Mouse (Mus musculus) lung, postnatal 0 days (tissue): ENCODE measurements at regions not wholly inside any gene's neighbourhood (a gene's known extent, or its start where the extent isn't known, plus 50 kb on each side); places are given as distances from the start of the nearest gene placed in this dataset.

Experiments used
- ATAC-seq: fragments of 200-750 bp; cut with Nextera tagmentation; 2 replicates; pipeline ENCODE4 v1.8.0; 2017; ENCODE audit warnings: moderate library complexity
- DNase-seq: peaks from one replicate; pipeline ENCODE4 v3.0.0-alpha.2; 2016; ENCODE audit warnings: low spot score
- H3K27ac ChIP-seq: fragments of 300-500 bp; sonication (generic); 2 replicates; pipeline ENCODE4 v1.5.1; 2014; ENCODE audit warnings: antibody characterized with exemption, mild to moderate bottlenecking, low read length, mixed read lengths
- H3K27me3 ChIP-seq: fragments of 300-500 bp; sonication (generic); replicated peaks from 2 replicates; pipeline ENCODE4 v1.6.1; 2014; ENCODE audit warnings: low read length, mixed read lengths; ENCODE audit not compliant: insufficient read depth
- H3K36me3 ChIP-seq: fragments of 300-500 bp; sonication (generic); 2 replicates; pipeline ENCODE4 v1.6.1; 2014; ENCODE audit warnings: low read length, mixed read lengths; ENCODE audit not compliant: insufficient read depth
- H3K4me1 ChIP-seq: fragments of 300-500 bp; sonication (generic); 2 replicates; pipeline ENCODE4 v1.6.1; 2014; ENCODE audit warnings: antibody characterized with exemption, low read depth, low read length, mixed read lengths; ENCODE audit not compliant: insufficient read depth
- H3K4me2 ChIP-seq: fragments of 300-500 bp; sonication (generic); replicated peaks from 2 replicates; pipeline ENCODE4 v1.6.1; 2014; ENCODE audit warnings: low read depth, mild to moderate bottlenecking, low read length, moderate library complexity, mixed read lengths
- H3K4me3 ChIP-seq: fragments of 300-500 bp; sonication (generic); 2 replicates; pipeline ENCODE4 v1.5.1; 2014; ENCODE audit warnings: low read depth, low read length
- H3K9ac ChIP-seq: fragments of 300-500 bp; sonication (generic); replicated peaks from 2 replicates; pipeline ENCODE4 v1.6.1; 2014; ENCODE audit warnings: low read depth, mild to moderate bottlenecking
- H3K9me3 ChIP-seq: fragments of 300-500 bp; sonication (generic); 2 replicates; pipeline ENCODE4 v1.6.1; 2016; ENCODE audit warnings: low read length, mixed read lengths
- CTCF ChIP-seq: IDR thresholded peaks from 2 replicates; pipeline ENCODE4 v1.5.1; 2016; ENCODE audit warnings: antibody characterized with exemption, mild to moderate bottlenecking
- EP300 ChIP-seq: IDR thresholded peaks from 2 replicates; pipeline ENCODE4 v1.6.1; 2016; ENCODE audit warnings: antibody characterized with exemption, mild to moderate bottlenecking, control low read depth
- WGBS: fragments of 180-500 bp; shearing (Covaris S2); extraction: QIAGEN DNeasy Blood & Tissue Kit; methylation state at CpG from one replicate; pipeline ENCODE4 v1.1.7; 2014; 5-methylcytosine and 5-hydroxymethylcytosine counted together

DNA sequence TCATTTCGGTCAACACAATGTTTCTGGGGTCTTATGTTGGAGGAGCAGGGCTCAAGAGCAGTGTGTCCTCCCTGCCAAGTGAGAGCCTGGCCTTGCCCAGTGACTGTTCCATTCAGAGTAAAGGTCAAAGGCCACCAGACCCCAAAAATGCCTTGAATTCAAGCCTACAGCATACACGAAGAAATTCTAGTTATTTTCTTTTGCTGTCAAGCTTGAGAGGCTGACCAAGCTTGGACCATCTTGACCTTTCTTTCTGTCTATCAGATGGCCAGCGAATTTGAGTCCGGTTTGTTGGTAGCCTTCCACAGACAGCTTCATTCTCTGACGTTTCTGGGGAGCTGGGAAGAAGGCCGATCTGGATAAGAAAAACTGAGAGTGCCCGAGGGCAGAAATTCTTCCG, 68.1 kb upstream of the Map4k3 start:
- H3K27ac ChIP-seq, result no peak overlapping the region
- no peak for ATAC-seq
- H3K4me3 ChIP-seq, result no peak overlapping the region
- peaks cover 17% of the 10 kb centered on the region; the same call in 1 of the 2 replicates for H3K4me1 ChIP-seq
- 77% methylated on average over 8 of the region's 8 CpGs for WGBS
- no peaks in the 10 kb centered on the region for H3K36me3 ChIP-seq
- DNase-seq, result no peak
- no peak overlapping the region for H3K4me2 ChIP-seq
- no peaks in the 10 kb centered on the region for H3K9me3 ChIP-seq
- no peak for TF ChIP-seq CTCF
- no peak for TF ChIP-seq EP300
- H3K27me3 ChIP-seq, result no peaks in the 10 kb centered on the region
- no peak overlapping the region for H3K9ac ChIP-seq

DNA sequence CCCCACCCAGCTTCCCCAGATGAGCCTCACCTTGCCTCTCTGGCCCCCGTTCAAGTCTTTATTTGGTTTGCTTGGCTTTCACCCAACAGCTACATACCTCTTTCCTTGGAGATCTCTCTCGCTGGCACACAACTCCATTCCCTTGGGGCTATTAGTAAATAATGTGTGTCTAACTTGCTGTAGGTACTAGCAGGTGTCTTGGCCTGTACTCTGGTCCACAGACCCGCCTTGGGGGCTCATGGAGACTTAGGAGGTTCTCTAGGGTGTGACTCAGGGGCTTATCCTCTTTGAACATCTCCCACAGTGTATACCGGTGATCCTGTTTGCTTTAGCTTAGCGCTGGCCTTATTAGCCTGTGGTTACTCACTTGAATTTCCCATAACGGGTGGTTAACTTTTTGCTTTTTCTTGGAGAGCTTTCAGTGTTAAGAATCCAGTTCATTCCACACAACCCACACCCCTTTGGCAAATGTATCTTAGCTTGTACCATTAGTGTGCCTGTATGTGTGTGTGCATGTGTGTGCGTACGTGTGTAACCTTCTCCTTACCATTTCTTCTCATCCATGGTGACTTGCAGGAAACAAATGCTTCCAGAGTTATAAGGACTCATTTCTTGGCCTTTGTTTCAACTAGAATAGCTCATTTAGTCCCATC, 67.3 kb upstream of the Map4k3 start:
- Histone ChIP-seq H3K4me2 (no peak overlapping the region), H3K9me3 (no peaks in the 10 kb centered on the region), H3K27me3 (no peaks in the 10 kb centered on the region), H3K9ac (no peak overlapping the region), H3K27ac (peak overlapping the region; percentile 28), H3K4me3 (no peak overlapping the region), H3K4me1 (peaks cover 12% of the 10 kb centered on the region; the same call in 1 of the 2 replicates), H3K36me3 (no peaks in the 10 kb centered on the region)
- WGBS, result 57% methylated on average over 8 of the region's 8 CpGs
- DNase-seq, result no peak
- TF ChIP-seq CTCF, result no peak
- TF ChIP-seq EP300, result no peak
- peak; percentile 25; the same call in 1 of the 2 replicates for ATAC-seq

DNA sequence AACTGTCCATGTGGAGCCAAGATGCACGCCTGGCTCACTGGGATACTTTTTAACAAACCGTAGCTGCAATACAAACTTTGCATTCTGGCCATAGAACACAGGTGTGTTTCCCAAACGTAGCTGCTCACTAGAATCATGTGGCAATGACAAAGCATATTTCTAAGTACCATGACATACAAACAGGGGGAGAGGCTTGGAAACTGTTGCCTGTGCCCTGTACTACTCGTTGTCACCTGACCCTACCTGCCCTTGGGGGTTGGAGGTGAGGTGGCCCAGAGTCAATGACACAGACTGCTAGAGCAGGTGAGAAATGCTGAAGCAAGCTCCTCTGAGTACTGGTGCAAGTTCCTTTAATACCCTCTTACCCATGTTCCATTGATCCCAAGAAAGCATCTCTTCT, 64.3 kb upstream of the Map4k3 start:
- Histone ChIP-seq H3K4me1 (peaks cover 8% of the 10 kb centered on the region; the same call in 1 of the 2 replicates), H3K27ac (no peak overlapping the region), H3K36me3 (no peaks in the 10 kb centered on the region), H3K27me3 (no peaks in the 10 kb centered on the region), H3K9ac (no peak overlapping the region), H3K4me3 (no peak overlapping the region), H3K4me2 (no peak overlapping the region), H3K9me3 (no peaks in the 10 kb centered on the region)
- peak; percentile 37 for ATAC-seq
- 60% methylated on average over 4 of the region's 4 CpGs for WGBS
- TF ChIP-seq EP300, result no peak
- TF ChIP-seq CTCF, result no peak
- no peak for DNase-seq

DNA sequence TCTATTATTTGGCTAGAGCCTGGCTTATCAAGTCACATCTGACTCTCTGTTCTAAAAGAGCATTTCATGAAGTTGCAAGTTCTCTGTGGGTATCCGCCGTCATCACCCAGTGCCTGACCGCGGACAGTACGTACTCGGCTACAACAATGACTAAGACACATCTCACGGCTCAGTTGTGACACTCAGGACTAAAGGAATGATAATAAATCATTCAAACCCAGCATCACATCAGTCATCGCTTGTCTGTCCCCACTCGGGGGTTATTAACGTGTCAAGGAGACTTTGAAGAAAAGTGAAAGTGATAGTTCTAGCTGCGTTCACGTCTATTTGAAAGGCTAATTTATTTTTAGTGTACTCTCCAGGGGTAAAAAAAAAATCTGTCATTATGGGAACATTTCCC, 61.4 kb upstream of the Map4k3 start:
- Histone ChIP-seq H3K4me1 (peaks cover 8% of the 10 kb centered on the region; the same call in 1 of the 2 replicates), H3K9ac (no peak overlapping the region), H3K4me2 (no peak overlapping the region), H3K27ac (no peak overlapping the region), H3K4me3 (no peak overlapping the region), H3K36me3 (no peaks in the 10 kb centered on the region), H3K27me3 (no peaks in the 10 kb centered on the region), H3K9me3 (no peaks in the 10 kb centered on the region)
- ATAC-seq (no peak), DNase-seq (no peak)
- TF ChIP-seq CTCF (no peak), EP300 (no peak)
- WGBS, result 63% methylated on average over 12 of the region's 12 CpGs

DNA sequence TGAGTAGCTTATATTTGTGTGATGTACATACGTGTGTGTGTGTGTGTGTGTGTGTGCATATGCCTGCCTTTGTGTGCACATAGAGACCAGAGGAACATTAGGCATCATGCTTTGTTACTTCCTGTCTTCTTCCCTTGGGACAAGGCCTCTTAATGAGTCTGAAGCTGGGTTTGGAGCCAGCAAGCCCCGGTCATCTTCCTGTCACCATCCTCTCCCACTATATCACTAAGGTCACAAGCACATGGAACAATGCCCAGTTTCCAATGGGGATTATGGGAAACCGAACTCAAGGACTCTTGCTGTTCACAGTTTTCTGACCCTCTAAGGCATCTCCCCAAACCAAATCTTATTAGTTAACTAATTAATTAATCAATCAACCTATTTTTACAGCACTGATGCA, 60.7 kb upstream of the Map4k3 start:
- Histone ChIP-seq H3K4me1 (peaks cover 12% of the 10 kb centered on the region; the same call in 1 of the 2 replicates), H3K9me3 (no peaks in the 10 kb centered on the region), H3K27me3 (no peaks in the 10 kb centered on the region), H3K4me2 (no peak overlapping the region), H3K9ac (no peak overlapping the region), H3K27ac (0 out of 2 replicates have a peak overlapping the region, but pooled peaks have one; percentile 38), H3K4me3 (no peak overlapping the region), H3K36me3 (no peaks in the 10 kb centered on the region)
- no peak for TF ChIP-seq CTCF
- TF ChIP-seq EP300, result peak; percentile 45
- ATAC-seq (peak; percentile 31; the same call in 1 of the 2 replicates), DNase-seq (peak; percentile 60)
- WGBS, result 55% methylated on average over 3 of the region's 3 CpGs

- TF ChIP-seq CTCF, result peak; percentile 36
- no peak for TF ChIP-seq EP300
- DNase-seq, result no peak
- no peak overlapping the region for H3K4me2 ChIP-seq
- no peak overlapping the region for H3K4me3 ChIP-seq
- peak; percentile 23 for ATAC-seq
- H3K36me3 ChIP-seq, result no peaks in the 10 kb centered on the region
- no peaks in the 10 kb centered on the region for H3K9me3 ChIP-seq
- peak overlapping the region; percentile 43 for H3K27ac ChIP-seq
- no peaks in the 10 kb centered on the region for H3K27me3 ChIP-seq
- H3K9ac ChIP-seq, result no peak overlapping the region
- H3K4me1 ChIP-seq, result peaks cover 12% of the 10 kb centered on the region; the same call in 1 of the 2 replicates
- 21% methylated on average over 2 of the region's 2 CpGs for WGBS
Observed at GRCm38 (mm10) chr17:80786858-80787257, 58.6 kb upstream of the Map4k3 start.
